Mouse (Mus musculus) embryonic stem cell, embryonic (primary cell): ENCODE data around the gene Jmjd1c.

Source experiments
- CTCF ChIA-PET, 4 experiments: fragments of 300-600 bp in 2 of 4; fragments of 350-600 bp in 2 of 4; sonication (Branson Sonifier 250); formaldehyde crosslinking; loops; one replicate each; lab custom pipeline; 2022; ENCODE audit warnings: inconsistent platforms in 2 of 4; lab: Charles Lee
- POLR2A ChIA-PET, 4 experiments: fragments of 300-600 bp in 2 of 4; fragments of 350-600 bp in 2 of 4; sonication (Branson Sonifier 250); formaldehyde crosslinking; loops; one replicate each; lab custom pipeline; 2022; ENCODE audit warnings: antibody characterized with exemption in 4 of 4, inconsistent platforms in 1 of 4; lab: Charles Lee

Gene Jmjd1c

GRCm38 (mm10) chr10:67250846-67251245 lies 154.9 kb downstream of the Jmjd1c start:
- CTCF ChIA-PET = interaction anchor here in 2 of 4 experiments (0.6 to 1.2 kb wide), 2 partner anchors 14 to 471 kb away, joined by 3 read pairs; no protein-coding TSS in a partner anchor
- POLR2A ChIA-PET = interaction anchor here in 2 of 4 experiments (0.5 to 1.3 kb wide), 6 partner anchors 19 to 340 kb away, joined by 3 to 4 read pairs (median 3); no protein-coding TSS in a partner anchor

- POLR2A ChIA-PET = interaction anchor here in 3 of 4 experiments (0.6 to 1.6 kb wide), 4 partner anchors 8 to 339 kb away, joined by 3 to 12 read pairs (median 4); no protein-coding TSS in a partner anchor
- CTCF ChIA-PET = interaction anchor here in 1 of 4 experiments (0.7 kb wide), 1 partner anchor 21 kb away, joined by 9 read pairs; no protein-coding TSS in a partner anchor
Observed at GRCm38 (mm10) chr10:67252353-67252752, 156.4 kb downstream of the Jmjd1c start.

- ChIA-PET POLR2A (interaction anchor here in 3 of 4 experiments (0.6 to 1.6 kb wide), 3 partner anchors 21 to 340 kb away, joined by 3 to 12 read pairs (median 4); no protein-coding TSS in a partner anchor), CTCF (no interaction called here)
Observed at GRCm38 (mm10) chr10:67253115-67253514, 157.2 kb downstream of the Jmjd1c start.

GRCm38 (mm10) chr10:67264852-67265251 lies 168.9 kb downstream of the Jmjd1c start:
- ChIA-PET POLR2A (interaction anchor here in 3 of 4 experiments (0.6 to 1.8 kb wide), 5 partner anchors 10 to 45 kb away, joined by 3 to 5 read pairs (median 3); partner anchors contain the start of gene Nrbf2 (in 1 of the 3)), CTCF (interaction anchor here in 3 of 4 experiments (0.6 to 1.5 kb wide), 9 partner anchors 10 to 141 kb away, joined by 3 to 9 read pairs (median 3); no protein-coding TSS in a partner anchor)

- CTCF ChIA-PET = no interaction called here
- POLR2A ChIA-PET = interaction anchor here in 1 of 4 experiments (0.7 to 1.7 kb wide), 2 partner anchors 9 to 36 kb away, joined by 4 to 5 read pairs; partner anchors contain the start of gene Nrbf2
Observed at GRCm38 (mm10) chr10:67275916-67276315, 180.0 kb downstream of the Jmjd1c start.

- CTCF ChIA-PET = no interaction called here
- POLR2A ChIA-PET = interaction anchor here in 1 of 4 experiments (1.5 kb wide), 1 partner anchor 25 kb away, joined by 3 read pairs; no protein-coding TSS in a partner anchor
Observed at GRCm38 (mm10) chr10:67281852-67282251, 185.9 kb downstream of the Jmjd1c start.

GRCm38 (mm10) chr10:67282531-67282930 lies 186.6 kb downstream of the Jmjd1c start:
- CTCF ChIA-PET = interaction anchor here in 2 of 4 experiments (0.6 to 0.7 kb wide), 2 partner anchors 36 to 77 kb away, joined by 3 read pairs; no protein-coding TSS in a partner anchor
- POLR2A ChIA-PET = interaction anchor here in 1 of 4 experiments (1.2 to 1.5 kb wide), 2 partner anchors 14 to 26 kb away, joined by 3 to 5 read pairs; no protein-coding TSS in a partner anchor

- CTCF ChIA-PET = interaction anchor here in 2 of 4 experiments (0.7 to 1.0 kb wide), 2 partner anchors 19 to 385 kb away, joined by 4 read pairs; no protein-coding TSS in a partner anchor
Observed at GRCm38 (mm10) chr10:67283516-67283915, 187.6 kb downstream of the Jmjd1c start.

GRCm38 (mm10) chr10:67284311-67284710 lies 188.4 kb downstream of the Jmjd1c start:
- POLR2A ChIA-PET = interaction anchor here in 3 of 4 experiments (0.8 to 4.0 kb wide), 12 partner anchors 9 to 853 kb away, joined by 3 to 45 read pairs (median 3); no protein-coding TSS in a partner anchor

More at GRCm38 (mm10) chr10:67283516-67283915, 187.6 kb downstream of the Jmjd1c start:
- POLR2A ChIA-PET = interaction anchor here in 2 of 4 experiments (0.7 to 4.0 kb wide), 7 partner anchors 9 to 280 kb away, joined by 3 to 45 read pairs (median 3); no protein-coding TSS in a partner anchor

GRCm38 (mm10) chr10:67284761-67285175 lies 188.8 kb downstream of the Jmjd1c start:
- ChIA-PET CTCF (interaction anchor here in 1 of 4 experiments (1.0 kb wide), 1 partner anchor 184 kb away, joined by 3 read pairs; no protein-coding TSS in a partner anchor), POLR2A (interaction anchor here in 3 of 4 experiments (0.6 to 4.0 kb wide), 30 partner anchors 10 to 853 kb away, joined by 3 to 45 read pairs (median 4); partner anchors contain the start of gene Ado (in 1 of the 3))

More at GRCm38 (mm10) chr10:67284311-67284710, 188.4 kb downstream of the Jmjd1c start:
- CTCF ChIA-PET = interaction anchor here in 2 of 4 experiments (0.7 to 1.0 kb wide), 2 partner anchors 19 to 385 kb away, joined by 4 read pairs; no protein-coding TSS in a partner anchor

GRCm38 (mm10) chr10:67285176-67285814 lies 189.4 kb downstream of the Jmjd1c start, which contains the start of gene Nrbf2:
Gene Nrbf2 (minus strand): TSS chr10:67285305.
- ChIA-PET CTCF (interaction anchor here in 1 of 4 experiments (1.0 kb wide), 1 partner anchor 185 kb away, joined by 3 read pairs; no protein-coding TSS in a partner anchor), POLR2A (interaction anchor here in 3 of 4 experiments (0.5 to 4.0 kb wide), 36 partner anchors 10 to 852 kb away, joined by 3 to 45 read pairs (median 4); partner anchors contain the start of gene Ado (in 1 of the 3))

- ChIA-PET CTCF (interaction anchor here in 2 of 4 experiments (0.9 to 1.2 kb wide), 4 partner anchors 14 to 725 kb away, joined by 3 to 4 read pairs (median 3); no protein-coding TSS in a partner anchor), POLR2A (interaction anchor here in 3 of 4 experiments (0.6 to 1.8 kb wide), 7 partner anchors 10 to 367 kb away, joined by 3 to 21 read pairs (median 5); no protein-coding TSS in a partner anchor)
Observed at GRCm38 (mm10) chr10:67287877-67288276, 192.0 kb downstream of the Jmjd1c start.

- ChIA-PET CTCF (no interaction called here), POLR2A (interaction anchor here in 1 of 4 experiments (0.7 kb wide), 1 partner anchor 147 kb away, joined by 3 read pairs; no protein-coding TSS in a partner anchor)
Observed at GRCm38 (mm10) chr10:67290622-67291021, 194.7 kb downstream of the Jmjd1c start.

- POLR2A ChIA-PET = interaction anchor here in 1 of 4 experiments (0.7 kb wide), 1 partner anchor 96 kb away, joined by 6 read pairs; no protein-coding TSS in a partner anchor
- CTCF ChIA-PET = no interaction called here
Observed at GRCm38 (mm10) chr10:67291087-67291486, 195.2 kb downstream of the Jmjd1c start.

- ChIA-PET POLR2A (interaction anchor here in 2 of 4 experiments (0.6 to 1.3 kb wide), 2 partner anchors 10 to 326 kb away, joined by 3 to 4 read pairs; partner anchors contain the start of gene Nrbf2 (in 1 of the 2)), CTCF (interaction anchor here in 1 of 4 experiments (0.7 kb wide), 1 partner anchor 275 kb away, joined by 5 read pairs; no protein-coding TSS in a partner anchor)
Observed at GRCm38 (mm10) chr10:67295331-67295730, 199.4 kb downstream of the Jmjd1c start.

GRCm38 (mm10) chr10:67295938-67296466 lies 200.1 kb downstream of the Jmjd1c start:
- ChIA-PET POLR2A (interaction anchor here in 2 of 4 experiments (1.5 to 6.4 kb wide), 2 partner anchors 11 to 375 kb away, joined by 4 to 45 read pairs; partner anchors contain the start of gene Nrbf2 (in 1 of the 2)), CTCF (no interaction called here)
